ENCODE assay signal across 8 mouse cellular contexts in genomic region chr8:121113261-121113660, GRCm38 (mm10). TPM values are rescaled to one million over a fixed set of nuclear protein-coding genes. Genes with fewer than 3 reads are reported as not detected.
DNase-seq lines count a peak whose midpoint lies in the region; ATAC-seq and TF ChIP-seq lines count a peak whose summit lies in the region.

No protein-coding gene starts in this region.

- no peak for TF ChIP-seq EP300 in lung, postnatal 0 days (IDR thresholded peaks at IDR 0.05)

- no peak overlapping the region for H3K27ac ChIP-seq in forebrain, postnatal 0 days (ENCODE audit: low read depth, low read length)
- no peak overlapping the region for H3K27ac ChIP-seq in lung, postnatal 0 days (ENCODE audit: low read length)

- no peaks in the 10 kb centered on the region for H3K36me3 ChIP-seq in forebrain, postnatal 0 days (ENCODE audit: insufficient read depth)
- no peaks in the 10 kb centered on the region for H3K36me3 ChIP-seq in lung, postnatal 0 days (ENCODE audit: insufficient read depth, low read length)

- no peaks in the 10 kb centered on the region for H3K4me1 ChIP-seq in forebrain, postnatal 0 days (ENCODE audit: insufficient read depth)
- peaks cover 11% of the 10 kb centered on the region for H3K4me1 ChIP-seq in lung, postnatal 0 days (ENCODE audit: insufficient read depth, low read depth, low read length)

- H3K4me2 ChIP-seq in forebrain, postnatal 0 days (ENCODE audit: low read depth), result no peak overlapping the region
- no peak overlapping the region for H3K4me2 ChIP-seq in lung, postnatal 0 days (replicated peaks; ENCODE audit: low read depth, low read length)

- peaks cover 54% of the 10 kb centered on the region for H3K27me3 ChIP-seq in forebrain, postnatal 0 days (ENCODE audit: insufficient read depth, low read length)
- peaks cover 47% of the 10 kb centered on the region for H3K27me3 ChIP-seq in lung, postnatal 0 days (replicated peaks; ENCODE audit: insufficient read depth, low read length)

- no peak overlapping the region for H3K9ac ChIP-seq in forebrain, postnatal 0 days
- H3K9ac ChIP-seq in lung, postnatal 0 days (replicated peaks; ENCODE audit: low read depth), result no peak overlapping the region

- H3K9me3 ChIP-seq in forebrain, postnatal 0 days (ENCODE audit: low read length), result no peaks in the 10 kb centered on the region
- no peaks in the 10 kb centered on the region for H3K9me3 ChIP-seq in lung, postnatal 0 days (ENCODE audit: low read length)

- peak; percentile 99 for TF ChIP-seq CTCF in forebrain, postnatal 0 days (IDR thresholded peaks at IDR 0.05; ENCODE audit: low read depth)
- peak; percentile 99 for TF ChIP-seq CTCF in lung, postnatal 0 days (IDR thresholded peaks at IDR 0.05)

- 2% methylated on average over 21 of the region's 21 CpGs for WGBS in forebrain, postnatal 0 days
- WGBS in lung, postnatal 0 days, result 2% methylated on average over 21 of the region's 21 CpGs

- no peak overlapping the region for H3K4me3 ChIP-seq in forebrain, postnatal 0 days (ENCODE audit: low read depth, low read length)
- no peak overlapping the region for H3K4me3 ChIP-seq in lung, postnatal 0 days (ENCODE audit: low read depth, low read length)

- ATAC-seq in forebrain, postnatal 0 days, result peak; percentile 58
- ATAC-seq in lung, postnatal 0 days, result peak; percentile 51

- intact Hi-C loops in heart, postnatal 36 days (cut with DNase I), result loop anchor here (1.0 to 5.0 kb wide), 3 partner anchors 114 to 400 kb away; no protein-coding TSS in a partner anchor

- peak; percentile 70 for DNase-seq in MEL-GATA-1-ER (ENCODE audit: extremely low read depth, low read depth)
- peak; percentile 97 to 99 for DNase-seq in cerebellum, adult 18-20 months
- peak; percentile 97 for DNase-seq in forebrain, postnatal 0 days
- peak; percentile 99 for DNase-seq in heart, postnatal 36 days
- peak; percentile 99 for DNase-seq in layer of hippocampus, postnatal 10 days (ENCODE audit: low spot score in 2 of 2)
- peak; percentile 94 for DNase-seq in lung, postnatal 0 days (ENCODE audit: low spot score)
- DNase-seq in ovary, postnatal 36 days (ENCODE audit: low spot score), result peak; percentile 95
- DNase-seq in thymus, postnatal 14 days, result peak; percentile 95

RNA-seq across cellular contexts. Expression of gene Foxc2, which starts 2.7 kb away (rescaled TPM):
- total RNA-seq in forebrain, postnatal 0 days (2014; rRNA removed), result 3.1 and 6.5 TPM in 2 replicates
- 2.6 and 2.7 TPM in 2 replicates for polyA plus RNA-seq in forebrain, postnatal 0 days (2015; fragmentation: Nextera tagmentation; extraction: Ambion mirVana)
- 1 to 10 TPM; 1.9 to 2.4 TPM for total RNA-seq in heart, postnatal 36 days (2021)
- 1 to 10 TPM; 1.5 to 2.5 TPM for total RNA-seq in layer of hippocampus, postnatal 10 days (2021)
- 0.47 and 0.58 TPM in 2 replicates for polyA plus RNA-seq in lung, postnatal 0 days (2015; fragmentation: Nextera tagmentation; extraction: Ambion mirVana)

RNA-seq across cellular contexts. Expression of gene Mthfsd, which starts 5.1 kb away (rescaled TPM):
- total RNA-seq in forebrain, postnatal 0 days (2014; rRNA removed), result 38.7 and 76.5 TPM in 2 replicates
- polyA plus RNA-seq in forebrain, postnatal 0 days (2015; fragmentation: Nextera tagmentation; extraction: Ambion mirVana), result 30.3 and 33.3 TPM in 2 replicates
- total RNA-seq in heart, postnatal 36 days (2021), result 10 to 100 TPM; 11.0 to 12.2 TPM
- total RNA-seq in layer of hippocampus, postnatal 10 days (2021), result 10 to 100 TPM; 28.1 to 29.3 TPM
- 36.1 and 37.7 TPM in 2 replicates for polyA plus RNA-seq in lung, postnatal 0 days (2015; fragmentation: Nextera tagmentation; extraction: Ambion mirVana)

RNA-seq across cellular contexts. Expression of gene Foxl1, which starts 14.5 kb away (rescaled TPM):
- total RNA-seq in forebrain, postnatal 0 days (2014; rRNA removed), result 0.19 TPM in 1 of 2 replicates, not detected in the other
- polyA plus RNA-seq in forebrain, postnatal 0 days (2015; fragmentation: Nextera tagmentation; extraction: Ambion mirVana), result 0.06 TPM in 1 of 2 replicates, not detected in the other
- total RNA-seq in heart, postnatal 36 days (2021), result under 1 TPM in 1 of 2 experiments, not detected in 1; 0.14 TPM
- total RNA-seq in layer of hippocampus, postnatal 10 days (2021), result under 1 TPM in 1 of 2 experiments, not detected in 1; 0.21 TPM
- 0.88 and 1.3 TPM in 2 replicates for polyA plus RNA-seq in lung, postnatal 0 days (2015; fragmentation: Nextera tagmentation; extraction: Ambion mirVana)

RNA-seq across cellular contexts. Expression of gene Foxf1, which starts 29.1 kb away (rescaled TPM):
- 1.3 and 2.3 TPM in 2 replicates for total RNA-seq in forebrain, postnatal 0 days (2014; rRNA removed)
- 1.4 and 1.6 TPM in 2 replicates for polyA plus RNA-seq in forebrain, postnatal 0 days (2015; fragmentation: Nextera tagmentation; extraction: Ambion mirVana)
- under 1 TPM; 0.22 to 0.25 TPM for total RNA-seq in heart, postnatal 36 days (2021)
- total RNA-seq in layer of hippocampus, postnatal 10 days (2021), result 1 to 10 TPM; 1.3 to 1.4 TPM
- polyA plus RNA-seq in lung, postnatal 0 days (2015; fragmentation: Nextera tagmentation; extraction: Ambion mirVana), result 156 and 194 TPM in 2 replicates
